Mouse (Mus musculus): Measurements from ENCODE around the gene Iqcf1.

GRCm38 (mm10) chr9:106470991-106471750 lies 28.6 kb upstream of the Iqcf1 start:
- TF ChIP-seq CTCF (conservative IDR thresholded peaks at IDR 0.05 in 1 of 2, IDR thresholded peaks at IDR 0.05 in 1 of 2; ENCODE audit: low read depth in 2 of 2, low read length in 2 of 2), result no peak
- TF ChIP-seq NELFE (IDR thresholded peaks at IDR 0.05; ENCODE audit: low read depth, low read length), result no peak
- no peak for TF ChIP-seq JUND (conservative IDR thresholded peaks at IDR 0.05; ENCODE audit: low read depth, low read length)
